Mouse (Mus musculus): ENCODE results near the gene Gm10553. TPM values are rescaled to one million over a fixed set of nuclear protein-coding genes. Genes with fewer than 3 reads are reported as not detected.
"Not testable (repeated sequence)": the region's sequence is repeated elsewhere in the genome, so short reads cannot be mapped to it uniquely, and the experiment has no call there.

Gene Gm10553
- not detected in 2 replicates for polyA plus RNA-seq (2012; ENCODE audit: insufficient read depth, insufficient read length, low replicate concordance, missing spikeins)

DNA sequence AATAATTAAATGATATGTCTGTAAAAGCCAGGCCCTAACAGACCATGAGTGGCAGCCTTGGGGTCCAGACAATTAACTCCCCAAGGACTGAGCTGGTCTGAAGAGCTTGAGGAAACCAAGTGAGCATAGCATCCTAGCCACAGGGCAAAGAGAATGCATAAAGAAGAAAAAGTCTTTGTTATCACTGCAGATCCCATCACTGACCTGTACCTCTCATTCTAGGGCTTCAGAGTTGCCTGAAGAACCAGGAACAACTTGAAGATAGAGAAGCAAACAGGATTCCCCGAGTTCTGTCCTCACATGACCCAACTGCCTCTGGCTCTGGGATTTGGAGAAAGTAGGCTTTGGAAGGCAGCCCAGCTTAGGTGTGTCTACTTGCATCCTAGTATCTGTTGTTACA, at the start of gene Gm10553:
Gene Gm10553, plus strand, starts transcription at position 301 of the 400 bp plus-strand sequence.
- WGBS, result 61% methylated on average over 1 of the region's 1 CpGs
- not testable (repeated sequence) for H3K4me1 ChIP-seq (ENCODE audit: control insufficient read depth, insufficient read depth, low read length); H3K4me3 ChIP-seq (ENCODE audit: insufficient read depth, low read depth, low read length); H3K27ac ChIP-seq (ENCODE audit: insufficient read depth, low read depth, low read length)

DNA sequence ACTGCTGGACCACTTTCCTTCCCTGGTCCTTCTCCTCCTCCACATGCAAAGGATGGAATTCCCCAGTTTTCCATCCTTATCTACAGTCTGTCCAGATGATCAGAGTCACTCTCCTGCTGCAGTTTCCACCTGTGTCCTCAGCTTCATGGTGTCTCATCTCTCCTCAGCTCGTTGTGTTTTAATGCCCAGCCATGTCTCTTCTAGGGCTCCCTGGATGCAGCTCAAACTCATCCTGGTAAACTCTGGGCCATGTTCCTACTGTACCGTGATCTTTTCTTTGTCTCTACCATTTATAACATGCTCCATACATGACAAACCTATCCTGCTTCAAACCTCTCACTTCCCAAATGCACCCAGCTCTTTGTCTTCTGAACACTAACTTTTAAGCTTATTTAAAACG, 28.3 kb upstream of the Gm10553 start:
- WGBS, result 56% methylated on average over 3 of the region's 3 CpGs
- not testable (repeated sequence) for H3K4me1 ChIP-seq (ENCODE audit: control insufficient read depth, insufficient read depth, low read length); H3K4me3 ChIP-seq (ENCODE audit: insufficient read depth, low read depth, low read length); H3K27ac ChIP-seq (ENCODE audit: insufficient read depth, low read depth, low read length)

DNA sequence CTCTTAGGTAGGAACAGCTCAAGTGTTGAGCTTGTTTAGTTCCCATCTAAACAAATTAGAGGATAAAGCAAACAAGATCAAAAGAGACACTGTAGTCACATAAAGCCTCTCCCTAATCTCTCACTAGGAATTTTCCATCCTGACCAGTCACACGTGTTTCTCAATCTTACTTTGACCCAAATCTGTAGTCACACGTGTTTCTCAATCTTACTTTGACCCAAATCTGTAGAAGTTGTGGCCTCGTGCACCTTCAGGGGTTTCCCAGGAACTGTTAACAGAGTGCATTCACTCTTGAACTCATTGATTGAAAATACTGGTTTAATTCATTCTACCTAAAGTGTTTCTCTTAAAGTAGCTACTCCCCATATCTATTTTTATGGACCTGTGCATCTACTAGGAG, 26.9 kb upstream of the Gm10553 start:
- WGBS, result 62% methylated on average over 3 of the region's 3 CpGs
- H3K4me1 ChIP-seq (ENCODE audit: control insufficient read depth, insufficient read depth, low read length); H3K4me3 ChIP-seq (ENCODE audit: insufficient read depth, low read depth, low read length): not testable (repeated sequence)

GRCm38 (mm10) chr1:85084803-85085202, 15.2 kb upstream of the Gm10553 start:
- WGBS, result 61% methylated on average over 3 of the region's 3 CpGs
- H3K4me3 ChIP-seq (ENCODE audit: insufficient read depth, low read depth, low read length); H3K27ac ChIP-seq (ENCODE audit: insufficient read depth, low read depth, low read length); H3K4me1 ChIP-seq (ENCODE audit: control insufficient read depth, insufficient read depth, low read length): not testable (repeated sequence)

More for the DNA sequence above, 26.9 kb upstream of the Gm10553 start:
- not testable (repeated sequence) for H3K27ac ChIP-seq (ENCODE audit: insufficient read depth, low read depth, low read length)

DNA sequence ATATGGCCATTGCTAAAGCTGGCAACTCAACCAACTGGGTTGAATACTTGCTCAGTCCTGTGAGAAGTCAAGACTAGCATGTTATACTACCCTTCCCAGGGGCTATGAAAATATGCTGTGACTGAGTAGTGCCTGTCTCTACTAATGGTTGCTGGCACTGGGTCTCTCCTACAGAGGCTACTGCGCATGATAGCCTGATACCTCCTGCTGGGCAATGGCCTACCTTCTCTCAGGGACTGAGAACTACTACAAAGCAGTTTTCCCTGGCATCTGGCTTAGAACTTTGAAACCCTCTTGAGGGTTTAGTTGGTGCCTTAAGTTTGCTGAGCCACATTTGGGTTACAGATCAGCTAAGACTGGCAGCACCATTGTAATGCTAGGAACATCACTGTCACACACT, 13.8 kb upstream of the Gm10553 start:
- WGBS, result 71% methylated on average over 1 of the region's 1 CpGs
- H3K4me3 ChIP-seq (ENCODE audit: insufficient read depth, low read depth, low read length); H3K27ac ChIP-seq (ENCODE audit: insufficient read depth, low read depth, low read length); H3K4me1 ChIP-seq (ENCODE audit: control insufficient read depth, insufficient read depth, low read length): not testable (repeated sequence)

GRCm38 (mm10) chr1:85092169-85092568, 7.8 kb upstream of the Gm10553 start:
- H3K4me1 ChIP-seq (ENCODE audit: control insufficient read depth, insufficient read depth, low read length); H3K4me3 ChIP-seq (ENCODE audit: insufficient read depth, low read depth, low read length); H3K27ac ChIP-seq (ENCODE audit: insufficient read depth, low read depth, low read length): not testable (repeated sequence)
- WGBS, result 36% methylated on average over 1 of the region's 3 CpGs

- H3K27ac ChIP-seq (ENCODE audit: insufficient read depth, low read depth, low read length); H3K4me3 ChIP-seq (ENCODE audit: insufficient read depth, low read depth, low read length); H3K4me1 ChIP-seq (ENCODE audit: control insufficient read depth, insufficient read depth, low read length): not testable (repeated sequence)
- WGBS, result 82% methylated on average over 7 of the region's 7 CpGs
Observed at GRCm38 (mm10) chr1:85093011-85093572, 6.9 kb upstream of the Gm10553 start.

GRCm38 (mm10) chr1:85099081-85099480, 883 bp upstream of the Gm10553 start:
- not testable (repeated sequence) for H3K4me3 ChIP-seq (ENCODE audit: insufficient read depth, low read depth, low read length); H3K27ac ChIP-seq (ENCODE audit: insufficient read depth, low read depth, low read length); H3K4me1 ChIP-seq (ENCODE audit: control insufficient read depth, insufficient read depth, low read length)
- WGBS, result 81% methylated on average over 7 of the region's 7 CpGs

GRCm38 (mm10) chr1:85101754-85102153, 1.8 kb downstream of the Gm10553 start:
- not testable (repeated sequence) for H3K4me3 ChIP-seq (ENCODE audit: insufficient read depth, low read depth, low read length); H3K27ac ChIP-seq (ENCODE audit: insufficient read depth, low read depth, low read length); H3K4me1 ChIP-seq (ENCODE audit: control insufficient read depth, insufficient read depth, low read length)
- 85% methylated on average over 4 of the region's 4 CpGs for WGBS

DNA sequence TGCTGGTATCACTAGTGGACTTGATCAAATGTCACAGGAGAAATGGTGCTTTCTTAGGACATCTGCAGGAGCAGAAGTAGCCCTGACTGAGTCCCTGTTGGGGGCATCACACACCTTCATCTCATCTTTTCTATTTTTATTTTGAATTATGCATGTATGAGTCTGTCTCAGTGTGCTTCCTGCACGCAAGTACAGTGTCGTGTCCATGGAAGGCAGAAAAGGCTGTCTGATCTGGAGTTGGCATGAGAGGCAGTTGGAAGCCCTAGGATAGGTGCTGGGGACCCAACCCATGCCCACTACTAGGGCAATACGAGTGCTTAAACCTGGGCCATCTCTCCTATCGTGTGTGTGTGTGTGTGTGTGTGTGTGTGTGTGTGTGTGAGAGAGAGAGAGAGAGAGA, 5.4 kb downstream of the Gm10553 start:
- H3K4me3 ChIP-seq (ENCODE audit: insufficient read depth, low read depth, low read length); H3K27ac ChIP-seq (ENCODE audit: insufficient read depth, low read depth, low read length); H3K4me1 ChIP-seq (ENCODE audit: control insufficient read depth, insufficient read depth, low read length): not testable (repeated sequence)
- WGBS, result 79% methylated on average over 4 of the region's 4 CpGs

- WGBS, result 72% methylated on average over 5 of the region's 6 CpGs
Observed at GRCm38 (mm10) chr1:85106013-85106412, 6.0 kb downstream of the Gm10553 start.

GRCm38 (mm10) chr1:85109753-85110152, 9.8 kb downstream of the Gm10553 start, which contains the start of gene A530032D15Rik:
Gene A530032D15Rik, minus strand, starts transcription at chr1:85109853.
- H3K4me1 ChIP-seq (ENCODE audit: control insufficient read depth, insufficient read depth, low read length); H3K27ac ChIP-seq (ENCODE audit: insufficient read depth, low read depth, low read length); H3K4me3 ChIP-seq (ENCODE audit: insufficient read depth, low read depth, low read length): not testable (repeated sequence)
- WGBS, result 80% methylated on average over 2 of the region's 7 CpGs

More at GRCm38 (mm10) chr1:85106013-85106412, 6.0 kb downstream of the Gm10553 start:
- not testable (repeated sequence) for H3K4me3 ChIP-seq (ENCODE audit: insufficient read depth, low read depth, low read length); H3K27ac ChIP-seq (ENCODE audit: insufficient read depth, low read depth, low read length); H3K4me1 ChIP-seq (ENCODE audit: control insufficient read depth, insufficient read depth, low read length)

- not testable (repeated sequence) for H3K4me1 ChIP-seq (ENCODE audit: control insufficient read depth, insufficient read depth, low read length); H3K27ac ChIP-seq (ENCODE audit: insufficient read depth, low read depth, low read length); H3K4me3 ChIP-seq (ENCODE audit: insufficient read depth, low read depth, low read length)
- WGBS, result 69% methylated on average over 3 of the region's 3 CpGs
Observed at GRCm38 (mm10) chr1:85110876-85111275, 10.9 kb downstream of the Gm10553 start.

DNA sequence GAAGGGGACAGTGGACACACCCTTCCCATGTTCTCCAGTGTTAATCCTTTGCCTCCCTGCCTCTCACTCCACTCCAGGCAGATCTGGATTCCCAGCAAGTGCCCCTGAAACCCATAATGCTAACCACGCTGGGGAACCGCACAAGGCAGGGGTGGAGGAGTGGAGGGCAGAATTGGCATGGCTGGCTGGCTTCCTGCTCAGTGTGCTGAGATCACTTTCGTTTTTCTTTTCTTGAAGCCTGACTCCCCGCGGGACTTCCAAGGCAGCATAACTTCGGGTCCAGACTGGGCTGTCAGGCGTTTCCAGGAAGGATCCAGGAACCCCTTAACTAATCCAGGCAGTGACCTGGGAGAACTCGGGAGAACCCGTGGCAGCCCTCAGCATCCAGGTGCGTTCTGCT, 11.6 kb downstream of the Gm10553 start:
- H3K4me3 ChIP-seq (ENCODE audit: insufficient read depth, low read depth, low read length); H3K4me1 ChIP-seq (ENCODE audit: control insufficient read depth, insufficient read depth, low read length); H3K27ac ChIP-seq (ENCODE audit: insufficient read depth, low read depth, low read length): not testable (repeated sequence)
- WGBS, result 70% methylated on average over 10 of the region's 10 CpGs

DNA sequence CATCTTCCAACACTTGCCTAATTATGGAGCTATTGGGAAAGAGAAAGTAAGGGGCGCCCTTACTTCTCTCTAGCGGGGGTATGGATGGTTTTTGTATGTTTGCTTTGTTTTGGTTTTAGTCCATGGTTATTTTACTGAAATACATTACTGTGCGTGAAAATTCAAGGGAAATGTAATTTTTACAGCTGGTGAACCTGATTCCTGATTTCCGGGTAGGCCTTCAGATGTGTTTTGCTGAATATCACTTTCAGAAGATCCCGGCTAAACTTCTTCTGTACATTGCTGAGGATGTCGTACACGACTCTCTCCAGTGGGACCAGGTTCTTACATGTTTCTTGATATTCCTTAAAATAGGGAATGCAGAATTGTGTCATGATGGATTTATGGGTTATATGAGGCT, 12.3 kb downstream of the Gm10553 start:
- H3K27ac ChIP-seq (ENCODE audit: insufficient read depth, low read depth, low read length); H3K4me1 ChIP-seq (ENCODE audit: control insufficient read depth, insufficient read depth, low read length); H3K4me3 ChIP-seq (ENCODE audit: insufficient read depth, low read depth, low read length): not testable (repeated sequence)
- 91% methylated on average over 7 of the region's 7 CpGs for WGBS
